Mouse (Mus musculus): Measurements from ENCODE around the gene Sfn. TPM values are rescaled to one million over a fixed set of nuclear protein-coding genes. Genes with fewer than 3 reads are reported as not detected.
A peak's percentile ranks its signal among the peaks of the same experiment; 100 is the strongest.

The Sfn gene
- polyA plus RNA-seq, 1 experiment from 2014 or later = 4.1 TPM

- Histone ChIP-seq H3K4me3 (peak overlapping the region; percentile 45), H3K4me2 (peak overlapping the region; percentile 66), H3K4me1 (replicated peaks) (peaks cover 17% of the 10 kb centered on the region), H3K36me3 (peaks cover 10% of the 10 kb centered on the region), H3K9ac (peak overlapping the region; percentile 51; the same call in 1 of the 2 replicates), H3K9me3 (no peaks in the 10 kb centered on the region), H3K27ac (no peak overlapping the region), H3K27me3 (peaks cover 67% of the 10 kb centered on the region)
- WGBS = 30% methylated on average over 7 of the region's 7 CpGs
- no peak for ATAC-seq (ENCODE audit: low FRiP score)
Measured at GRCm38 (mm10) chr4:133599116-133599515, 2.9 kb downstream of the Sfn start.

- ATAC-seq (ENCODE audit: low FRiP score) = no peak
- no peak overlapping the region for H3K4me2 ChIP-seq
- no peak overlapping the region for H3K4me3 ChIP-seq
- peaks cover 64% of the 10 kb centered on the region for H3K27me3 ChIP-seq
- peaks cover 5% of the 10 kb centered on the region for H3K36me3 ChIP-seq
- H3K9ac ChIP-seq = no peak overlapping the region
- H3K4me1 ChIP-seq (replicated peaks) = peaks cover 17% of the 10 kb centered on the region
- H3K27ac ChIP-seq = no peak overlapping the region
- whole genome bisulfite sequencing = 55% methylated on average over 4 of the region's 4 CpGs
- no peaks in the 10 kb centered on the region for H3K9me3 ChIP-seq
Measured at GRCm38 (mm10) chr4:133598616-133599015, 3.4 kb downstream of the Sfn start.

- H3K27ac ChIP-seq = no peak overlapping the region
- no peak overlapping the region for H3K4me2 ChIP-seq
- ATAC-seq (ENCODE audit: low FRiP score) = no peak
- H3K36me3 ChIP-seq = peaks cover 17% of the 10 kb centered on the region
- no peaks in the 10 kb centered on the region for H3K9me3 ChIP-seq
- 87% methylated on average over 6 of the region's 6 CpGs for WGBS
- peaks cover 39% of the 10 kb centered on the region for H3K27me3 ChIP-seq
- H3K9ac ChIP-seq = no peak overlapping the region
- H3K4me3 ChIP-seq = no peak overlapping the region
- H3K4me1 ChIP-seq (replicated peaks) = peaks cover 12% of the 10 kb centered on the region
Measured at GRCm38 (mm10) chr4:133596084-133596483, 5.9 kb downstream of the Sfn start.

GRCm38 (mm10) chr4:133595538-133595937 is 6.4 kb downstream of the Sfn start:
- Histone ChIP-seq H3K36me3 (peaks cover 22% of the 10 kb centered on the region), H3K27ac (no peak overlapping the region), H3K9ac (no peak overlapping the region), H3K4me2 (no peak overlapping the region), H3K27me3 (peaks cover 35% of the 10 kb centered on the region), H3K4me3 (no peak overlapping the region), H3K4me1 (replicated peaks) (peaks cover 12% of the 10 kb centered on the region), H3K9me3 (no peaks in the 10 kb centered on the region)
- ATAC-seq (ENCODE audit: low FRiP score) = no peak
- 78% methylated on average over 7 of the region's 7 CpGs for WGBS

GRCm38 (mm10) chr4:133592570-133592969 is 9.4 kb downstream of the Sfn start:
- H3K4me2 ChIP-seq = no peak overlapping the region
- peaks cover 52% of the 10 kb centered on the region for H3K36me3 ChIP-seq
- 39% methylated on average over 7 of the region's 7 CpGs for WGBS
- no peak for ATAC-seq (ENCODE audit: low FRiP score)
- H3K9ac ChIP-seq = no peak overlapping the region
- H3K4me1 ChIP-seq (replicated peaks) = no peaks in the 10 kb centered on the region
- H3K27ac ChIP-seq = no peak overlapping the region
- no peak overlapping the region for H3K4me3 ChIP-seq
- no peaks in the 10 kb centered on the region for H3K9me3 ChIP-seq
- peaks cover 6% of the 10 kb centered on the region for H3K27me3 ChIP-seq

- Histone ChIP-seq H3K9ac (peak within 1 kb of the TSS; percentile 90), H3K9me3 (no peaks in the 10 kb centered on the region), H3K4me3 (peak within 1 kb of the TSS; percentile 95), H3K4me2 (peak within 1 kb of the TSS; percentile 98), H3K27me3 (no peaks in the 10 kb centered on the region), H3K4me1 (replicated peaks) (peaks cover 30% of the 10 kb centered on the region), H3K36me3 (peaks cover 66% of the 10 kb centered on the region), H3K27ac (peak within 1 kb of the TSS; percentile 86)
- ATAC-seq (ENCODE audit: low FRiP score) = peak; percentile 90
- WGBS = 2% methylated on average over 62 of the region's 65 CpGs
Measured at GRCm38 (mm10) chr4:133584059-133584951, 17.7 kb downstream of the Sfn start, which contains the start of gene Gpn2. TSS of gene Gpn2 (plus strand) at chr4:133584362.

GRCm38 (mm10) chr4:133583690-133584058 is 18.3 kb downstream of the Sfn start:
- H3K36me3 ChIP-seq = peaks cover 66% of the 10 kb centered on the region
- WGBS = 70% methylated on average over 6 of the region's 6 CpGs

GRCm38 (mm10) chr4:133577983-133578382 is 24.0 kb downstream of the Sfn start:
- Histone ChIP-seq H3K36me3 (peaks cover 46% of the 10 kb centered on the region), H3K9ac (no peak overlapping the region), H3K27me3 (no peaks in the 10 kb centered on the region), H3K9me3 (no peaks in the 10 kb centered on the region), H3K4me1 (replicated peaks) (peaks cover 14% of the 10 kb centered on the region), H3K4me3 (no peak overlapping the region), H3K27ac (no peak overlapping the region), H3K4me2 (no peak overlapping the region)
- no peak for ATAC-seq (ENCODE audit: low FRiP score)
- WGBS = 67% methylated on average over 12 of the region's 12 CpGs

More at GRCm38 (mm10) chr4:133583690-133584058, 18.3 kb downstream of the Sfn start:
- peak overlapping the region; percentile 90 for H3K9ac ChIP-seq
- ATAC-seq (ENCODE audit: low FRiP score) = peak; percentile 52
- H3K4me3 ChIP-seq = peak overlapping the region; percentile 95
- H3K9me3 ChIP-seq = no peaks in the 10 kb centered on the region
- H3K4me2 ChIP-seq = peak overlapping the region; percentile 98
- H3K4me1 ChIP-seq (replicated peaks) = peaks cover 30% of the 10 kb centered on the region
- H3K27ac ChIP-seq = peak overlapping the region; percentile 86
- H3K27me3 ChIP-seq = no peaks in the 10 kb centered on the region

- peak; percentile 70; the same call in 1 of the 2 replicates for ATAC-seq (ENCODE audit: low FRiP score)
Measured at GRCm38 (mm10) chr4:133574843-133575202, 27.1 kb downstream of the Sfn start.

GRCm38 (mm10) chr4:133574070-133574842 is 27.7 kb downstream of the Sfn start, which contains the start of gene Gpatch3:
TSS of gene Gpatch3 (plus strand) at chr4:133574745.
- 7% methylated on average over 44 of the region's 44 CpGs for WGBS
- peak within 1 kb of the TSS; percentile 90 for H3K9ac ChIP-seq
- H3K4me1 ChIP-seq (replicated peaks) = peaks cover 14% of the 10 kb centered on the region
- peaks cover 15% of the 10 kb centered on the region for H3K36me3 ChIP-seq
- peak; percentile 90 for ATAC-seq (ENCODE audit: low FRiP score)
- H3K4me3 ChIP-seq = peak within 1 kb of the TSS; percentile 97
- no peaks in the 10 kb centered on the region for H3K9me3 ChIP-seq
- peak within 1 kb of the TSS; percentile 87 for H3K27ac ChIP-seq
- H3K27me3 ChIP-seq = no peaks in the 10 kb centered on the region; the same call in 1 of the 2 replicates
- peak within 1 kb of the TSS; percentile 91 for H3K4me2 ChIP-seq

More at GRCm38 (mm10) chr4:133574843-133575202, 27.1 kb downstream of the Sfn start:
- H3K4me1 ChIP-seq (replicated peaks) = peaks cover 14% of the 10 kb centered on the region
- H3K4me3 ChIP-seq = peak overlapping the region; percentile 97
- H3K27ac ChIP-seq = peak overlapping the region; percentile 60; the same call in 1 of the 2 replicates
- H3K36me3 ChIP-seq = peaks cover 21% of the 10 kb centered on the region
- peak overlapping the region; percentile 90 for H3K9ac ChIP-seq
- 1% methylated on average over 35 of the region's 41 CpGs for WGBS
- H3K4me2 ChIP-seq = peak overlapping the region; percentile 91
- H3K27me3 ChIP-seq = no peaks in the 10 kb centered on the region; the same call in 1 of the 2 replicates
- H3K9me3 ChIP-seq = no peaks in the 10 kb centered on the region

- Histone ChIP-seq H3K4me3 (no peak overlapping the region), H3K9me3 (no peaks in the 10 kb centered on the region), H3K27me3 (no peaks in the 10 kb centered on the region; the same call in 1 of the 2 replicates), H3K36me3 (no peaks in the 10 kb centered on the region), H3K4me1 (replicated peaks) (peaks cover 1% of the 10 kb centered on the region), H3K4me2 (no peak overlapping the region), H3K9ac (peak overlapping the region; percentile 21; the same call in 1 of the 2 replicates), H3K27ac (no peak overlapping the region)
- no peak for ATAC-seq (ENCODE audit: low FRiP score)
- WGBS = 63% methylated on average over 10 of the region's 10 CpGs
Measured at GRCm38 (mm10) chr4:133570066-133570466, 31.9 kb downstream of the Sfn start.

All from hindbrain, embryonic 13.5 days (tissue).